Mouse (Mus musculus) T-cell, adult 66 days (primary cell): Measurements from ENCODE around the gene Cxcl3. TPM values are rescaled to one million over a fixed set of nuclear protein-coding genes. Genes with fewer than 3 reads are reported as not detected.

Source experiments
- total RNA-seq, 2 experiments: library from RNA; stranded (reverse); gene quantifications; 3 replicates in 1 of 2; 4 replicates in 1 of 2; pipeline ENCODE4 v1.2.4; 2023

Cxcl3 gene
- total RNA-seq = not detected

GRCm38 (mm10) chr5:90785659-90786588 lies at the start of gene Cxcl3:
Gene Cxcl3, plus strand, starts transcription at chr5:90786103.

GRCm38 (mm10) chr5:90759077-90760065 lies 26.5 kb upstream of the Cxcl3 start, which contains the start of gene Cxcl5:
Gene Cxcl5, plus strand, starts transcription at chr5:90759360.

GRCm38 (mm10) chr5:90768218-90768617 lies 17.7 kb upstream of the Cxcl3 start, which contains the start of gene Ppbp:
Gene Ppbp, plus strand, starts transcription at chr5:90768518.

GRCm38 (mm10) chr5:90771880-90772653 lies 13.8 kb upstream of the Cxcl3 start, which contains the start of gene Pf4:
Gene Pf4, plus strand, starts transcription at chr5:90772435.

DNA sequence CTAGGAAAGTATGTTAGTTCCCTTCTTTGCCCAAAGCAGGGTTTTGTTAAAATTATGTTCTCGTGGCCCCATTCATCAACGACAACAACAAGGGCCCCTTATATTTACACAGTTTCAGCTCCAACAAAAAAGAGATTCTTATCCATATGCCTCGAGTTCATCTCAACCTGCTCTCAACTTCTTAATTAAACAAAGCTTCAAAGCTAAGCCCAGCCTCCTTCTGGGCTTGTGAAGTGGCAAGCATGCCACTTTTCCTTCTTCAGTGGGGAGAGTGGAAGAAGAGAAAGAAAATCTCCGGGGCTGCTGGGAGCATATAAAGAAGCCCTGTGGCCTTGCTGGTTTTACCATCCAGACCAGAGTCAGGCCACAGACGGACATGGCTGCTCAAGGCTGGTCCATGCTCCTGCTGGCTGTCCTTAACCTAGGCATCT lies 8.3 kb downstream of the Cxcl3 start, which contains the start of gene Cxcl15:
TSS of gene Cxcl15 (plus strand) at position 340 of the 431 bp plus-strand sequence.

Other genes with a start within 250 kb of the Cxcl3 start
- not detected for gene 5830473C10Rik, start 225.0 kb upstream of the Cxcl3 start, total RNA-seq
- gene Rassf6, start 145.4 kb upstream of the Cxcl3 start, total RNA-seq = not detected
- gene Cxcl5, start 26.7 kb upstream of the Cxcl3 start, total RNA-seq = not detected
- 1 to 10 TPM; 1.2 to 1.3 TPM for gene Ppbp, start 17.6 kb upstream of the Cxcl3 start, total RNA-seq
- gene Pf4, start 13.7 kb upstream of the Cxcl3 start, total RNA-seq = 1 to 10 TPM in 1 of 2 experiments, not detected in 1; 2.6 TPM
- not detected for gene Cxcl15, start 8.4 kb downstream of the Cxcl3 start, total RNA-seq
- gene Cxcl1, start 105.1 kb downstream of the Cxcl3 start, total RNA-seq = not detected
- 1 to 10 TPM; 1.7 to 2.0 TPM for gene Cxcl2, start 117.8 kb downstream of the Cxcl3 start, total RNA-seq
- 1 to 10 TPM; 3.8 to 5.5 TPM for gene Mthfd2l, start 145.0 kb downstream of the Cxcl3 start, total RNA-seq
- gene Epgn, start 241.4 kb downstream of the Cxcl3 start, total RNA-seq = not detected